Mouse (Mus musculus): ENCODE data around the gene Olfr1382. TPM values are rescaled to one million over a fixed set of nuclear protein-coding genes. Genes with fewer than 3 reads are reported as not detected.
"Not testable (repeated sequence)": the region's sequence is repeated elsewhere in the genome, so short reads cannot be mapped to it uniquely, and the experiment has no call there.

The Olfr1382 gene
- total RNA-seq (2022) = not detected

DNA sequence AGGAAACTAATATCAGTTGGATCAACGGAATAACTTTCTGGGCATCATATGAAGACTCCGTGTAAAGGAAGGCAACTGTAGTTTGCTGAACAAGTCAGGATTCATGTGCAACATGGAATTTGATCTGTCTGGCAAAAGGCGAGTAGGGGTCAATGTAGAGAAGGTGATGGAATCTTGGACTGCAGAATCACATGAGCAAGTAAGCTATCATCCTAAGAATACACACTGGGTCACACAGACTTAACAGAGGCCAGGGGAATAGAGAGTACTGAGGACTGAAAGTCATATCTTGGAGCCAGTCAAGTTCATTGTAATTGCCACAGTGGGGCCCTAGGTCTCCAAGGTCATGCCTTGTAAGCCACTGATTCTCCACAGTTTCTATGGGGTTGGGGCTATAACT is at the start of gene Olfr1382:
Olfr1382 (plus strand) TSS at position 301 of the 400 bp plus-strand sequence.
- no peak for DNase-seq (ENCODE audit: low spot score in 2 of 2)

DNA sequence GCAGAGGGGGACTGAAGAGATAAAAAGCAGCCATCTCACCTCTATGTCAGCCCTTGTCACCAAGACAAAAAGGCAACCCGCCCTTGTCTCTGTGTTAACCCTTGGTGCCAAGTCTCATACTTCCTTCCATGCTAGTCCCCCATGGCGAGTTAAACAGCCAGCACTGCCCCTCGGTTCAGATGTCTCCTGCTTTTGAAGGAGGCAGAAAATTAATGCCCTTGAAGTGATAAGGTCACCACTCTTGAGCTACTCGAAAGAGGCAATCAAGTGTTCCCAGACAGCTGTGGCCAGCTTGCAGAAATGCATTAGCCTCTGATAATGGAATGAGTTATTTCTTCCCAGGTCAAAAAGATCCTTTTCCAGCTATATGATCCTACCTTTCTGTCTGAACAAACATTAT is 42.1 kb upstream of the Olfr1382 start:
- DNase-seq (ENCODE audit: low spot score in 2 of 2) = no peak

DNA sequence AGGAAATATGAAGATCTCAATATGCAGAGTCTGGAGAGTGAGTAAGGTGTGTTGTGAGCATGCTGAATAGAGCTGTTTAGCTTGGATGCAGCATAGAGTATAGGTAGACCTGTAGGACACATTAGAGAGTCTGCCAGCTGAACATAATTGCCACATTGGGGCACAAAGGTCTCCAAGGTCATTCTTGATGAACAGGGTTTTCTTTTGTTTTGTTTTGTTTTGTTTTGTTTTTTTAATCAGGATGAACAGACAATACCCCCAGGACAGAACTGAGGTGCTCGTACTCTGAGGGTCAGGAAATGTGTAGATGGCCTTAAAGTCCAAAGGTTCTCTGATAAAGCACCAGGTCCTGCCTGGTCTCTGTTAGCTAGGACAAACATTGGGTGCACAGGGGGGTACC is 39.3 kb upstream of the Olfr1382 start, which contains the start of gene Olfr1385:
Olfr1385 (plus strand) TSS at position 301 of the 400 bp plus-strand sequence.
- DNase-seq (ENCODE audit: low spot score in 2 of 2) = not testable (repeated sequence)

- DNase-seq (ENCODE audit: low spot score in 2 of 2) = peak in 1 of 2 experiments; percentile 9
Observed at GRCm38 (mm10) chr11:49518086-49518485, 10.0 kb upstream of the Olfr1382 start.

DNA sequence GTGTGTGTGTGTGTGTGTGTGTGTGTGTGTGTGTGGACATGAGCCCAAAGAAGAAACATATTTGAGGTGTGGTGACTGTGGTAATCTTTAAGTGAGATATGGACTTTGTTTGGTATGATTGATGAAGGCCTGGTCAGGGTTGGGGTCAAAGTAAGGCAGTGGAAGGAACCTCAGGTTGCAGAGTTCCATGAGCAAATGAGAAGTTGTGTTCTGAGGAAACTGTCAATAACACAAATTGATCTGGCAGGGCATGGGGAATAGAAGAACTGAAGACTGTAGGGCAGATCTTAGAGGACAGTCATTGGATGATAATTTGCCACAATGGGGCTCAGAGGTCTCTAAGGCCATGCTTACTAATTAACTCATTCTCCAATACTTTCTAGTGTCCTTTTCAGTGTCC is 8.7 kb upstream of the Olfr1382 start, which contains the start of gene Olfr1383:
Olfr1383 (plus strand) TSS at position 301 of the 400 bp plus-strand sequence.
- DNase-seq (ENCODE audit: low spot score in 2 of 2) = no peak

- DNase-seq (ENCODE audit: low spot score in 2 of 2) = no peak
Observed at GRCm38 (mm10) chr11:49532761-49533160, 4.7 kb downstream of the Olfr1382 start.

DNA sequence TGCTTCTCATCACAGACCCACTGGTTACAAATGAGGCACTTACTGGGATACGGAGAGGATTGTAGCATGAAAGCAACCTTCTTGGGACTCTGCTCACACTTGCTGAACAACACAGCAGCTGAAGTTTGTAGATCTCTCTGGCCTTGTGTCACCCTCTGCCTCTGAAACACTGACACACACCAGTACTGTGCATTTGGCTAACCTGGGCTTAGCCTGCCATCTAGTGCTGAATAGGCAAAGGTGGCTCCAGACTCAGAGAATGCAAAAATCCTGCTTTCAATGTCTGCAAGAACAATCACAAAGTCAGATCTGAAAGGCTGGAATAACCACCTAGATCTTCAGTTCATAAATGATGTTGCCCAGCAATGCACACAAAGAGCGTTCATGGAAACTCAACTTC is 8.6 kb downstream of the Olfr1382 start:
- DNase-seq (ENCODE audit: low spot score in 2 of 2) = peak in 1 of 2 experiments; percentile 10

GRCm38 (mm10) chr11:49543149-49543548 is 15.1 kb downstream of the Olfr1382 start, which contains the start of gene Olfr1381:
Gene Olfr1381 (plus strand): TSS chr11:49543449.
- DNase-seq (ENCODE audit: low spot score in 2 of 2) = not testable (repeated sequence)

GRCm38 (mm10) chr11:49554033-49554432 is 26.0 kb downstream of the Olfr1382 start:
- DNase-seq (ENCODE audit: low spot score in 2 of 2) = not testable (repeated sequence)

DNA sequence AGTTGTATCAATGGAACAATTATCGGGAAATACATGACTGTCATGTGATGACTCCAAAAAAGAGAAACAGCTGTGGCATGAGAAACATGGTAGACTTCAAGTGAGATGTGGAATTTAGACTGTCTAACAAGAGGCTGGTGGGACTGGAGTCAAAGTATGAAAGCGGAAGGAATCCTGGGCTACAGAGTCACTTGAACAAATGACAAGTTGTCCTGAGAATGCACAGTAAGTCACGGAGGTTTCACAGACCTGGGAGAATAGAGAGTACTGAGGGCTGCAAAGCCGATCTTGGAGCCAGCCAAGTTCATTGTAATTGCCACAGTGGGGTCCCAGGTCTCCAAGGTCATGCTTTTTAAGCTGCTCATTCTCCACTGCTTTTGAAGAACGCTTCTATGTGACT is 28.5 kb downstream of the Olfr1382 start, which contains the start of gene Olfr1380:
Olfr1380 (plus strand) TSS at position 301 of the 400 bp plus-strand sequence.
- DNase-seq (ENCODE audit: low spot score in 2 of 2) = not testable (repeated sequence)

DNA sequence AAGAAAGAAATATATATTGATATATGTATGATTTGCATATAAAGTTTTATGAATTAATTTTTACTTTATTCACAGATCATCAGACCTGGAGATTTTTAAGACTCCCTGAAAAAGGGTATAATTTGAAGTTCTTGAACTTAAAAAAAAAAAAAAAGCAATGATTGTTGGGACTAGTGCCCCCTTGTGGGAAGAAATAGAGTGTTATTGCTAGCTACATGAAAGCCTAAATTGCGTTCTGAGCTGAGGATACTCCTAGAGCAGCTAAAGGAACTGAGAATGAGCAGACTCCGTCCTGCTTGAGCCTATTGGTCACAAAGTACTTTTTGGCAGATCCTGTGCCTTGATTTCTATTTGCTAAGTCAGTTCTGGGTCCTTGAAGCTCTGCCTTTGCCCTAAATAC is 47.0 kb downstream of the Olfr1382 start:
- DNase-seq (ENCODE audit: low spot score in 2 of 2) = not testable (repeated sequence)

GRCm38 (mm10) chr11:49580452-49580851 is 52.4 kb downstream of the Olfr1382 start:
- DNase-seq (ENCODE audit: low spot score in 2 of 2) = not testable (repeated sequence)

Other genes starting within 250 kb of the Olfr1382 start
- gene Olfr1393, start 249.9 kb upstream of the Olfr1382 start, total RNA-seq (2022) = 1 to 10 TPM in 2 of 4 experiments, under 1 TPM in 2; 0.65 to 1.1 (median 0.84) TPM
- gene Olfr1392, start 243.0 kb upstream of the Olfr1382 start, total RNA-seq (2022) = under 1 TPM in 3 of 4 experiments, not detected in 1; 0.18 to 0.28 (median 0.23) TPM
- not detected for gene Olfr10, start 223.5 kb upstream of the Olfr1382 start, total RNA-seq (2022)
- gene Olfr1391, start 205.5 kb upstream of the Olfr1382 start, total RNA-seq (2022) = not detected
- not detected for gene Olfr1390, start 193.1 kb upstream of the Olfr1382 start, total RNA-seq (2022)
- gene Olfr1389, start 105.2 kb upstream of the Olfr1382 start, total RNA-seq (2022) = not detected
- gene Olfr1388, start 91.6 kb upstream of the Olfr1382 start, total RNA-seq (2022) = under 1 TPM; 0.15 to 0.57 (median 0.26) TPM
- gene Olfr1387, start 72.9 kb upstream of the Olfr1382 start, total RNA-seq (2022) = not detected
- not detected for gene Olfr1386, start 63.2 kb upstream of the Olfr1382 start, total RNA-seq (2022)
- gene Olfr1385, start 39.2 kb upstream of the Olfr1382 start, total RNA-seq (2022) = under 1 TPM in 1 of 4 experiments, not detected in 3; 0.11 TPM
- not detected for gene Olfr1384, start 21.5 kb upstream of the Olfr1382 start, total RNA-seq (2022)
- gene Olfr1383, start 8.6 kb upstream of the Olfr1382 start, total RNA-seq (2022) = not detected
- gene Olfr1381, start 15.2 kb downstream of the Olfr1382 start, total RNA-seq (2022) = not detected
- not detected for gene Olfr1380, start 28.6 kb downstream of the Olfr1382 start, total RNA-seq (2022)
- gene Flt4, start 81.0 kb downstream of the Olfr1382 start, total RNA-seq (2022) = 1 to 10 TPM; 2.5 to 3.0 (median 2.8) TPM
- gene Scgb3a1, start 135.4 kb downstream of the Olfr1382 start, total RNA-seq (2022) = not detected
- 10 to 100 TPM; 45.5 to 58.3 (median 52.1) TPM for gene Cnot6, start 184.5 kb downstream of the Olfr1382 start, total RNA-seq (2022)